Mouse (Mus musculus): ENCODE measurements at regions not wholly inside any gene's neighbourhood (a gene's known extent, or its start where the extent isn't known, plus 50 kb on each side); places are given as distances from the start of the nearest gene placed in this dataset.

DNA sequence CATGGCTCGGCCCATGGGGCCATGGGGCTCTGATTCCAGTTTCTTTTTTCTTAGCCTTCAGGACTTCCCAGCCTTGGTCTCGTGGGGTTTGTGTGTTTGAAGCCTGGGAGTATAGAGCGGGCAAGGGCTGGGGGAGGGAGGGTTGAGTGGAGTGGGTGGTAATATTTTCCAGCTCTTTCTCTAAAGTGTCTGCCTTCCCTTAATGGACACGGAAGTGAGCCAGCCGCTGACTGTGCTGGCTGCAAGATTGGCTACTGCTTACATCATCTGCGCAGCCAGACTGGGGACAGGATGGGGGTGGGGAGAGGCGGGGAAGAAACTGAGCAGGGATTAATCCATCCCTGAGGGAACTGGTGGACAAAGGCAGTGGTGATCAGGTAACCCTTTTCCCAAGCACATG, 52.3 kb downstream of the Tnp1 start:
- intact Hi-C loops (cut with DNase I), result no loop called here
- peak; percentile 34 for DNase-seq

DNA sequence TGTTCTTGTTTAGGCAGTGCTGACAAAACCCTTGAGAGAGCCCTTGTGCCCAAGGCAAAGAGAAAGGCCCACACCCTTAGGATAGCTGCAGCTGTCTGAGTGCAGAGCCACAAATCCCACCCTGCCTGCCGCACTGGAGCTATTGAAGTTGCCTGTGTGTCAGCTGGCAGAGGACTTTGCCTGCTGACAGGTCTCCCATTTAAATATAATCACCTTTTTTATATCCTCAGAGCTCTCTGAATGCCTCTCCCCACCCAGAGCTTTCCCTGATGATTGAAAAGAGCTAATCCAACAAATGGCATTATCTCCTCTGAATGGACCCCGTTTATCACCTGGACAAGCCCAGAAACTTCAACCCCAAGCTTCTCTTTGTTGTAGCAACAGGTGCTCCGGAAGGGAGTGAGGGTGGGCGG, 55.5 kb downstream of the Tnp1 start:
- DNase-seq, result no peak
- intact Hi-C loops (cut with DNase I), result no loop called here

GRCm38 (mm10) chr1:72955387-72955786, 60.3 kb downstream of the Tnp1 start:
- intact Hi-C loops (cut with DNase I), result no loop called here

DNA sequence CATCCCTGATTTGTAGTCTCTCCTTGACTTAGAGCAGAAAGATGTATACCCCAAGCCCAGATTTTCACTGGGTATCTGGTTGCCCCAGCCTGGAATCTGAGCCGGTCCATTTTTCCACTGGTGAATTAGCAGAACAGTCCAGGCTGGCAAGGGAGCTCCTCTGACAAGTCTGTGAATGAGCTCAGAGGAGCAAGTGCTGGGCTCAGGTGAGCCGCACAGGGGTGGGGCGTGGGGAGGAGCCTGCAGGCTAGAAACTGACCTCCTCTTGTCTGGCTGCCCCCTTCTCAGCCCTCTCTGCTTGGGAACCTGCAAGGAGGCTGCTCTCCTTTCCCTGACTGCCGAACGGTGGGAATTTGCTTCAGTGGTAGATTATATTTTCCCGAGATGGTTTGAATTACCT, 62.8 kb downstream of the Tnp1 start:
- intact Hi-C loops (cut with DNase I), result no loop called here
- no peak for DNase-seq

More at GRCm38 (mm10) chr1:72955387-72955786, 60.3 kb downstream of the Tnp1 start:
- DNase-seq, result no peak

GRCm38 (mm10) chr1:72951802-72952201, 63.9 kb downstream of the Tnp1 start:
- intact Hi-C loops (cut with DNase I), result no loop called here

GRCm38 (mm10) chr1:72951365-72951764, 64.3 kb downstream of the Tnp1 start:
- DNase-seq, result no peak
- intact Hi-C loops (cut with DNase I), result no loop called here

More at GRCm38 (mm10) chr1:72951802-72952201, 63.9 kb downstream of the Tnp1 start:
- DNase-seq, result no peak

DNA sequence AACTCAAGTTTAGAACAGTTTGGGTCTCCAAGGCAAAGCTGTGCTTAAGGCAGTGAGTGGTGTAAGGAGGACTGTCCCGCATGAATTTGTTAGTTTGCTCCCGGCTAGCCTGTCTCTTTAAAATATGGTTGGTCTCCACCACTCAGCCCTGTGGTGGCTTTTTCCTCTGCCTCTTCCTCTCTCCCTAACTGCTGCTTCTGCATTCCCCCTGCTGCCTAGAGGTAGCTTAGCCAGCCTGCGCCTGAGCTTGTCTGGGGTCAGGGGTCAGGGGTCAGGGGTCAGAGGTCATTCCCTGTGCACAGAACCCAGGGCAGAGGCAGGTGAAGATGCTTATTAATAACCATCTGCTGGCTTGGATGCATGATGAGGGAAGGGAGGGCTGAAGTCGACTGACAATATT, 69.5 kb downstream of the Tnp1 start:
- no peak for DNase-seq
- intact Hi-C loops (cut with DNase I), result no loop called here

GRCm38 (mm10) chr1:72945750-72946102, 70.0 kb downstream of the Tnp1 start:
- no peak for DNase-seq
- intact Hi-C loops (cut with DNase I), result no loop called here

DNA sequence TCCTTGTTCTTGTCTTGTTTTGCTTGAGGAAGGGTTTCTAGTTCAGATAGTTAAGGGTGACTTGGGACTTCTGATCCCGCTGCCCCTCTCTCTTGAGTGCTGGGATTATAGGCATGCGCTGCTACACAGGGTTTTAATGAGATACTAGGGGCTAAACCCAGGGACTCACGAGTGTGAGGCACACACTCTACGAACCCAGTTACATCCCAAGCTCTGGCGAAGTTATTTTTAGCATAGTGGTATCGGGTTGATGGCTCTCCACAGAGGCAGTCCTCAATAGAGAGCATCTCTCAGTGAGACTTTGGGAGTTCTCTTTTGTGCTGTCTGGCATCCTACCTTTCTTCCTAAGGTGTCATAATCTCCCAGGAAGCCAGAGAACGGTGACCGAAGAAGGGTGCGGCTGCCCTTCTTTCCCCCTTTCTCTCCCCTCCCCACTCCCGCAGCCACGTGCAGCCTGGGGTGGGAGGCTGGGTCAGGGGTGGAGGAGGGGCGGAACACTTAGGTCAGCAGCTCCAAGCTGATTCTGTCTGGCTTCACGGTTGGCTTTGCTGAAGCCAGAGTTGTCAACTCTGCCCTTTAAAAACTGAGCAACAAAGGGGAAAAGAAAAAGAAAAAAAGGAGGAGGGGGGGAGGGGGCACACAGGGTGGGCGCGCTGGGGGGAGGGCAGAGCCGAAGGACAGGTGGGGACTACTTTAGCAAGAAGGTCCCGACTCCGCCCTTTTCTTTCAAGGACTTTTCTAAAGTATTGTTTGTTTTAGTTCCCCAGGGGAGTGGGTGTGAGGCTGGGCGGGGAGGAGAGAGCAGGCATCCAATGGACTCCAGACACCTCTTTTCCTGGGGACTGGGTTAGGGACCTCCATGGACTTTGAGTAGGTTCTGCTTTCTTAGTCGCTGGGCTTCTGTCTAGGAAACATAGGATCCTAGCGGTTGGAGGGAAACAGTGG, 70.4 kb upstream of the Igfbp5 start:
- no peak for DNase-seq
- intact Hi-C loops (cut with DNase I), result no loop called here

- intact Hi-C loops (cut with DNase I), result no loop called here
- no peak for DNase-seq
Measured at GRCm38 (mm10) chr1:72944221-72944620, 69.5 kb upstream of the Igfbp5 start.

GRCm38 (mm10) chr1:72943082-72943481, 68.4 kb upstream of the Igfbp5 start:
- intact Hi-C loops (cut with DNase I), result no loop called here
- no peak for DNase-seq

DNA sequence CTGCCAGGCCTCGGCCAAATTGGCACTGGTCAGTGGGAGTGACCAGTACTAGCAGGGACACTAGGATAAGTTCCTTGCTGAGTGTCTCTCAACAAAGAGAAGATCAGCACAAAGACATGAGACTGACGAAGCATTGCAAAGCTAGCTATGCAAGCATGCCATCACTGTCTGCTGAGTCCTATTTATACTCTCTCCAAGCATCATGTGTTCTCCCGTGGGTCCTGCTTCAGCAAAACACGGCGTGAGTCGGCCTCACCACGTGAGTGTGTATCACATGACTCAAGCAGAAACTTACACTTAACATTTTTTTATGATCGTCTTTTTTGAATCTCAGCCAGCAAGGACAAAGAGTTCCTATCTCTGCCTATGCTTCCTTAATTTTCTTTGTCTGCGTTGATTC, 67.7 kb upstream of the Igfbp5 start:
- intact Hi-C loops (cut with DNase I), result no loop called here
- no peak for DNase-seq

GRCm38 (mm10) chr1:72939948-72940347, 65.3 kb upstream of the Igfbp5 start:
- intact Hi-C loops (cut with DNase I), result no loop called here
- no peak for DNase-seq

DNA sequence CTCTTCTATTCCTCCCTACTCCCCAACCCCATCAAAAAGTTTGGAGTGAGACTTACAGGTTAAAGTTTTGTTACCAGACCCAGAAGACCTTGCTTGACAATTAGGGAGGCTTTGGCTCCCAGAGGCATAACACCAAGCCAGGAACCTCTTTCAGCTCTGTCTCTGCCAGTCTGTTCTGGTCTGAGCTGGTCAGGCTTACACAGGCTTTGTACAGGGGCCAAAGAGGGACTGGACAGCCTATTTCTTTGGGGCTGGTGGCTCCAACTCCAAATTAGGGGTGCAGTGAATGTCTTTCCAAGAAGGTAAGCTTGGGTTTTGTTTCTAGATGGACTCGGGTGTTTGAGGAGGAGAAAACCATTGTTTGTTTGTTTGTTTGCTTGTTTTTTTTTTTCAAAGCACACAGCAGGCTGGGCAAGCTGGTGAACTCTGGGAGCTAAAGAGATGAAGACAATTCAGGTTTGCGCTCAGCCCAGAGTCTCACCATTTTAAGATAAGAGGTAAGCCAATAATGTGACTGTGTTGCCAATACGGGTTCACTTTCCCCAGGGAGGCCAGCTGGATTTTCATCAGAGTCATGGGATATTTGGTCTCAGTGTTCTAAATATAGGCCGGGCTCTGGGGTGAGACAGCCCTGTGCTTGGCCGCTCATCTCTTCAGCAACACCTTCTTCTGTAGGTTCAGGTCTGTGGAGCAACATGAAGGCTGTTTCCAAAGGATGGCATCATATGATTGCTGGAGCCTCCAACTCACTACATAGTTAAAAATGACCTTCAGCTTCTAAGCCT, 62.2 kb upstream of the Igfbp5 start:
- DNase-seq, result no peak
- intact Hi-C loops (cut with DNase I), result no loop called here

DNA sequence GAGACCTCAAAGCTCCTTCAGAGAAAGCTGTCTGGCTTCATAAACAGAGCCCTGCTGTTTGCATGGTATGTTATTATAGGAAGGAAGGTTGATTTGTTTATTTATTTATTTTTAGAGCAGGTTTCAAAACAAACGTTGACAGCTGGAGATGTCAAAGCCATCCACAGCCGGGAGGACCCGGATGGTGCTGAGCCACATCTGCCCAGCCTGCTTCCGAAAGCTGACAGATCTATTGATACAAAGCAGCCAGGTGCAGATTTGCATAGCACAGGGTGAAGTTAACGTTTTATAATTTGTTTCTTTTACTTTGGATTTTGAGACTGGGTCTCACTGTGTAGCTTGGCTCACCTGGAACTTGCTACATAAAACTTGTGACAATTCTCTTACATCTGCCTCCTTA, 61.5 kb upstream of the Igfbp5 start:
- no peak for DNase-seq
- intact Hi-C loops (cut with DNase I), result no loop called here

DNA sequence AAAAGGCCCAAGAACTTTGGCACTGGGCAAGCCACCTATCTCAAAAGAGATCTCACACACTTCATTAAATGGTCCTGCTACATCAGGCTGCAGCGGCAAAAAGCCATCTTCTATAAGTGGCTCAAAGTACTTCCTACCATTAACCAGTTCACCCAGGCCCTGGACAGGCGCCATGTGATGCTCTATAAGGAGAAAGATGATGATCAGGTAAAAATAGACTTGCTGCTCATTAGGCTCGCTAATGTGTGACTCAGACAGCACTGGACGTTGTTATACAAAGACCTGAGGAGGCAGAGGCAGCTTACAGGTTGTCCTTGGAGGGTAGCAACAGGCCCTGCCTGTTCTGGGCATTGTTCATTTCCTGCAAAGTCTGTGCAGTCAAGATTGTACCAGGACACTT, 60.4 kb upstream of the Igfbp5 start:
- no peak for DNase-seq
- intact Hi-C loops (cut with DNase I), result no loop called here

DNA sequence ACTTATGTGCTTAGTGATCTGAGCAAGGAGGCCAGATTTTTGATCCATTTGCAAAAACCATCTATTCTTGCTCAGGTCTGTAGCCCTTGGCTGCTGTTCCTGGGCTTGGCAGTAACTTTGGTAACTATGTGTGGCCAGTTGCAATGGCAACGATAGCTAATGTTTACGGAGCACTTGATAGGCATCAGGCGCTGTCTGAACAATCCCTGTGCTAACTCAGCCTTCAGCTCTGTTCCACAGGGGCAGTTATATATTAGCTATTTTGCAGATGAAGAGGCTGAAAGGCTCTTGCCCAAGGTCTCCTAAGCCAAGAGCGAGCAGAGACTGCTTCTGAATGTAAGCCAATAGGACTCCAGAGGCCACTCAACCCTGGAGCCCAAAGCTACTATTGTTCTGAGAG, 55.1 kb upstream of the Igfbp5 start:
- intact Hi-C loops (cut with DNase I), result no loop called here
- DNase-seq, result no peak

Measured in left cerebral cortex, postnatal 4 days (tissue).